Mouse (Mus musculus) heart, embryonic 13.5 days (tissue): Measurements from ENCODE around the gene Atp2b1. TPM values are rescaled to one million over a fixed set of nuclear protein-coding genes. Genes with fewer than 3 reads are reported as not detected.

Experiments
- ATAC-seq: fragments of 200-750 bp; cut with Nextera tagmentation; 2 replicates; pipeline ENCODE4 v1.8.0; 2017; ENCODE audit warnings: moderate TSS enrichment; ENCODE audit not compliant: insufficient number of reproducible peaks, low FRiP score, low TSS enrichment; ENCODE audit errors: extremely low read depth
- H3K27ac ChIP-seq: fragments of 300-500 bp; sonication (generic); replicated peaks from 2 replicates; pipeline ENCODE4 v1.5.1; 2015; ENCODE audit warnings: moderate library complexity, mild to moderate bottlenecking, inconsistent platforms
- H3K27me3 ChIP-seq: fragments of 300-500 bp; sonication (generic); replicated peaks from 2 replicates; pipeline ENCODE4 v1.6.1; 2015; ENCODE audit warnings: mild to moderate bottlenecking, inconsistent platforms
- H3K36me3 ChIP-seq: fragments of 300-500 bp; sonication (generic); 2 replicates; pipeline ENCODE4 v1.6.1; 2015; ENCODE audit warnings: mild to moderate bottlenecking, inconsistent platforms
- H3K4me1 ChIP-seq: fragments of 300-500 bp; sonication (generic); 2 replicates; pipeline ENCODE4 v1.6.1; 2015; ENCODE audit warnings: inconsistent platforms
- H3K4me2 ChIP-seq: fragments of 300-500 bp; sonication (generic); 2 replicates; pipeline ENCODE4 v1.6.1; 2015; ENCODE audit warnings: inconsistent platforms, mild to moderate bottlenecking, moderate library complexity
- H3K4me3 ChIP-seq: fragments of 300-500 bp; sonication (generic); 2 replicates; pipeline ENCODE4 v1.5.1; 2015; ENCODE audit warnings: moderate library complexity, mild to moderate bottlenecking, inconsistent platforms
- H3K9ac ChIP-seq: fragments of 300-500 bp; sonication (generic); 2 replicates; pipeline ENCODE4 v1.6.1; 2015; ENCODE audit warnings: inconsistent platforms, mild to moderate bottlenecking, moderate library complexity
- H3K9me3 ChIP-seq: fragments of 300-500 bp; sonication (generic); 2 replicates; pipeline ENCODE4 v1.6.1; 2016; ENCODE audit warnings: inconsistent platforms
- WGBS: fragments of 180-500 bp; shearing (Covaris S2); methylation state at CpG from one replicate; pipeline ENCODE4 v1.1.7; 2015; ENCODE audit warnings: mixed read lengths; 5-methylcytosine and 5-hydroxymethylcytosine counted together
- polyA plus RNA-seq: library from polyadenylated mRNA; unstranded; fragments of >200 nt; fragmentation: Nextera tagmentation; extraction: Ambion mirVana; gene quantifications from 2 replicates; pipeline ENCODE4 v1.2.1, GENCODE M21; 2015

The Atp2b1 gene
- polyA plus RNA-seq, 1 experiment from 2014 or later = 82.8 TPM

DNA sequence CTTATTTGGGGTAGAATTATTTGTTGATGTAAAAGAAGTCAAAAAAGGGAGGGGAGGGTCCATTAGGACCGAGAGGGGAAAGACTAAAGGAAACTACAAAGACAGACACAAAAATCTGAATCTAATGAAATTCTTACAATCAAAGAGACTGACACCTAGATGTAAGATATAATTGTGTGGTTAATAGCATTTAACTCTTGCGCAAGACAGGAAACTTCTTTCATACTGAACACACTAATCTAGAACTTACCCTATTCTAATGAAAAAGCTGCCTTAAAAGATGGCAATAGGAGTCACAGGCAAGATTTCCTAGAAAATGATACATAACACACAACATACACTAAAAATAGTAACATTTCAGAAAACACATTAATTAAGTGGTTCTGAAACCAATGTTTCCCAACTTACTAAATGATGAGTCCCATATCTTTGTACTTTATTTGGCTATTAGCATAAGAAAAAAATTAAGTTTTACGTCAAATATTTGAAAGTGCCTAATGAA is 27.4 kb upstream of the Atp2b1 start:
- Histone ChIP-seq H3K27me3 (no peaks in the 10 kb centered on the region), H3K4me1 (no peaks in the 10 kb centered on the region), H3K27ac (no peak overlapping the region), H3K4me3 (no peak overlapping the region), H3K4me2 (no peak overlapping the region), H3K9me3 (peaks cover 10% of the 10 kb centered on the region), H3K36me3 (no peaks in the 10 kb centered on the region), H3K9ac (no peak overlapping the region)
- 84% methylated on average over 3 of the region's 3 CpGs for WGBS
- ATAC-seq = no peak

- Histone ChIP-seq H3K4me1 (no peaks in the 10 kb centered on the region), H3K9ac (no peak overlapping the region), H3K4me3 (no peak overlapping the region), H3K36me3 (no peaks in the 10 kb centered on the region), H3K27ac (no peak overlapping the region), H3K9me3 (peaks cover 10% of the 10 kb centered on the region), H3K27me3 (no peaks in the 10 kb centered on the region), H3K4me2 (no peak overlapping the region)
- WGBS = 81% methylated on average over 4 of the region's 4 CpGs
- ATAC-seq = no peak
Measured at GRCm38 (mm10) chr10:98891361-98891760, 22.8 kb upstream of the Atp2b1 start.

DNA sequence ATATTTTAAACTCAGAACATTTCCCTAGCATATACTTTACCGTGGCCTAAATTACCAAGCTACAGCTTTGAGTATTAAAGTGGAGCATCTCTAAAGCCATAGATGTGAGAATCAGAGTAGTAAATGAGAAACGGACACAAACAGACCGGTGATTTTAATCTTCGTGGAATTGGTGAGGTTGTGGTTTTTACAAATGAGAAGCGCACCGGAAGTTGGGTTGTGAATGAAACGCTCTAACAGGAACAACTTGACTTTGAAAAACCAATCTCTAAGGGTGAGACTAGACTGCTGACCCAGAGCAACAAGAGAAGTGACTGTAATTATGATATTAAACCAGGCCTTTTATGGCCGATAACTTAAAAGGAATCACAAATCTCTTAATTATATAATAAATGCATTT is 16.7 kb upstream of the Atp2b1 start:
- 91% methylated on average over 8 of the region's 8 CpGs for WGBS
- no peak overlapping the region for H3K4me3 ChIP-seq

DNA sequence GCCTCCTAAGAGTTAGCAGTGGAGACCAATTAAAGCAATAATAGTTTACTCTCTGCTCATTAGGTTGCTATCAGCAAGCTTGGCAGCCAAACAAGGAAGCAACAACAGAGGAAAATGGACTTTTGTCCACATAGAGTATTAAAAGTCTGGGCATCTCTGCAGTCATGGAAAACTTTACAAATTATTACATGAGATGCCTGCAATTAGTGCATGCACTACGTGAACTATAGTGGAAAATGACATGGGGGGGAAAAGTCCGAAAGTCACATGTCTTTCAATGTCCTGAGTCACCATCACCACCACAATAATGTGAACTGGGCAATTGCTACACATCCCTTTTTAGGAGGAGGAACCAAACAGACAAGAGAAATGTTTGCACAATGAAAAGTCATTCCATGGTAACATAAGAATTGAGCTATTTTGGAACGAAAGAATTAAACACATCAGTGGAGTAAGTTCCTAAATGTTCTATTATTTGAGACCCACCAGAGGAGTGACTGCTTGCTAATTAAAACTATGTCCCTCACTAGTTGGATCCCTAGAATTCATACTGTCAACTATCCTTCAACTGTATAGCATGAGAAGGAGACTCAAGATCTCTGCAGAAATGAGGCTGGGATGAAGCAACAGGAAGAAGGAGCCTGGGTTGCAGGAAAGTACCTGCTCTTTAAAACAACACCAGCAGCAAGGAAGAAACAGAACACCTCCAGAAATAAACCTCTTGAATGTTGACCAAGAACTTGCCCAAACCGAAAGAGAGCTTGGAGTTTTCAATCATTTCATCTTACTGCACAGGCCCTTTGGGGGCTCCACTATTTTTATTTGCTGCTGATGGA is 16.1 kb upstream of the Atp2b1 start:
- H3K27ac ChIP-seq = no peak overlapping the region

More for the DNA sequence above, 16.7 kb upstream of the Atp2b1 start:
- Histone ChIP-seq H3K36me3 (no peaks in the 10 kb centered on the region), H3K27ac (no peak overlapping the region), H3K27me3 (no peaks in the 10 kb centered on the region), H3K4me2 (no peak overlapping the region), H3K4me1 (peaks cover 6% of the 10 kb centered on the region), H3K9ac (no peak overlapping the region), H3K9me3 (no peaks in the 10 kb centered on the region)
- ATAC-seq = no peak

DNA sequence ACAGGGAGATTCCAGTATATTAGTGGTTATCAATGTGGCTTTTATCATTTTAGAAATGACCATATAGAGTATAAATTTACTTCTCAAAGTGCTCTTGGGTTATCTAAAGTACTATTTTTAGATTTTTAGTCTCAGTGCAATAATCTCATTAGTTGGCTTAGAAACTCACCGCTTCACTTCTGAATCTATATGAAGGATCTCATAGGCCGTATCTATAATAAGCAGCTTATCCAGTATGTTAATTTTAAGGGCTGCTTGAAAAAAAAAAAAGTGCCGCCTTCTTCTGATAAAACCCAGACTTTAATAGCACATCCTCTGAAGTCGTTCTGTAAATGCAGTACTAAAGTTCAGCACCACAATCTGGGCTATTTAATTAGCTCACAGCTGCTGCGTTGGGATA is 12.7 kb upstream of the Atp2b1 start:
- Histone ChIP-seq H3K27me3 (no peaks in the 10 kb centered on the region), H3K4me2 (no peak overlapping the region), H3K27ac (no peak overlapping the region), H3K4me1 (peaks cover 14% of the 10 kb centered on the region), H3K9ac (no peak overlapping the region), H3K4me3 (no peak overlapping the region), H3K36me3 (no peaks in the 10 kb centered on the region), H3K9me3 (no peaks in the 10 kb centered on the region)
- WGBS = 42% methylated on average over 5 of the region's 5 CpGs
- ATAC-seq = no peak

More for the DNA sequence above, 16.1 kb upstream of the Atp2b1 start:
- 82% methylated on average over 4 of the region's 4 CpGs for WGBS
- no peaks in the 10 kb centered on the region for H3K9me3 ChIP-seq
- H3K4me3 ChIP-seq = no peak overlapping the region
- no peaks in the 10 kb centered on the region for H3K36me3 ChIP-seq
- ATAC-seq = no peak
- no peak overlapping the region for H3K9ac ChIP-seq
- no peak overlapping the region for H3K4me2 ChIP-seq
- H3K27me3 ChIP-seq = no peaks in the 10 kb centered on the region
- peaks cover 6% of the 10 kb centered on the region for H3K4me1 ChIP-seq

- H3K9ac ChIP-seq = no peak overlapping the region
- no peak for ATAC-seq
- 37% methylated on average over 4 of the region's 4 CpGs for WGBS
Measured at GRCm38 (mm10) chr10:98905987-98906386, 8.2 kb upstream of the Atp2b1 start.

DNA sequence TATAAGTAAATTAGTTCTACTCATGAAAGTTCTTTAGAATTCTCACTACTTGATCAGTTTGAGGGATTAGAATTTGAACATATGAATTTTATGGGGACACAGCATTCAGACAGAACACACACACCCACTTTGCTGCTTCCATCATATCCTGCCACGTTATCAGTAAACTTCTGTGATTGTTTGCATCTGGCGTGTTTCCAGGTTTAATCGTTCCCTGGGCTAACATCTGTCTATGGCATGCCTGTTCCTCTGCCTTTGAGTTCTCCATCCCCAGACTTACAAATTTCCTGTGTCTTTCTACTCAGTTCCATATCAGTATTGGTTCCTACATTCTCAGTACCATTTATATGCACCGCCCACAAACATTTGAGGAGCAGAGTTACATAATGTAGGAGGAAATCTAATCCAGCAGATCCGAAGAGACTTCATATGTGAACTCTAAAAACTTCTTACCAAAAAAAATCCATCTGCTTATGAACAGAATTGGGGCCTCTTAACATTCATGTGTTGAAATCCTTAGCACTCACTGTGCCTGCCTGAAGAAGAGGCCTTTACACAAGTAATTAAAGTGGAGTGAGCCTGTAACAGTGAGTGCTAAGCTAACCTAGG is 7.2 kb upstream of the Atp2b1 start:
- Histone ChIP-seq H3K27me3 (no peaks in the 10 kb centered on the region), H3K4me3 (no peak overlapping the region), H3K9me3 (no peaks in the 10 kb centered on the region), H3K4me2 (no peak overlapping the region), H3K4me1 (peaks cover 19% of the 10 kb centered on the region), H3K27ac (0 out of 2 replicates have a peak overlapping the region, but pooled peaks have one; percentile 9), H3K9ac (no peak overlapping the region), H3K36me3 (no peaks in the 10 kb centered on the region)
- WGBS = 47% methylated on average over 5 of the region's 5 CpGs
- no peak for ATAC-seq

More at GRCm38 (mm10) chr10:98905987-98906386, 8.2 kb upstream of the Atp2b1 start:
- H3K4me1 ChIP-seq = peaks cover 24% of the 10 kb centered on the region
- no peak overlapping the region for H3K4me2 ChIP-seq
- no peaks in the 10 kb centered on the region for H3K9me3 ChIP-seq
- H3K27ac ChIP-seq = no peak overlapping the region
- H3K4me3 ChIP-seq = no peak overlapping the region
- no peaks in the 10 kb centered on the region for H3K36me3 ChIP-seq
- H3K27me3 ChIP-seq = no peaks in the 10 kb centered on the region

GRCm38 (mm10) chr10:98913610-98913960 is 621 bp upstream of the Atp2b1 start:
- Histone ChIP-seq H3K36me3 (no peaks in the 10 kb centered on the region), H3K4me1 (peaks cover 24% of the 10 kb centered on the region), H3K27ac (peak overlapping the region; percentile 100), H3K9me3 (no peaks in the 10 kb centered on the region), H3K27me3 (no peaks in the 10 kb centered on the region), H3K4me2 (peak overlapping the region; percentile 71), H3K9ac (peak overlapping the region; percentile 90), H3K4me3 (peak overlapping the region; percentile 98)
- under 1% methylated on average over 18 of the region's 19 CpGs for WGBS
- no peak for ATAC-seq

GRCm38 (mm10) chr10:98914810-98915241 is 620 bp downstream of the Atp2b1 start:
- H3K4me1 ChIP-seq = peaks cover 30% of the 10 kb centered on the region
- H3K27ac ChIP-seq = peak overlapping the region; percentile 100
- no peaks in the 10 kb centered on the region for H3K27me3 ChIP-seq
- H3K9me3 ChIP-seq = no peaks in the 10 kb centered on the region
- H3K4me2 ChIP-seq = peak overlapping the region; percentile 84
- H3K9ac ChIP-seq = peak overlapping the region; percentile 99
- WGBS = under 1% methylated on average over 30 of the region's 62 CpGs
- peak; percentile 61 for ATAC-seq
- peak overlapping the region; percentile 98 for H3K4me3 ChIP-seq
- H3K36me3 ChIP-seq = no peaks in the 10 kb centered on the region

DNA sequence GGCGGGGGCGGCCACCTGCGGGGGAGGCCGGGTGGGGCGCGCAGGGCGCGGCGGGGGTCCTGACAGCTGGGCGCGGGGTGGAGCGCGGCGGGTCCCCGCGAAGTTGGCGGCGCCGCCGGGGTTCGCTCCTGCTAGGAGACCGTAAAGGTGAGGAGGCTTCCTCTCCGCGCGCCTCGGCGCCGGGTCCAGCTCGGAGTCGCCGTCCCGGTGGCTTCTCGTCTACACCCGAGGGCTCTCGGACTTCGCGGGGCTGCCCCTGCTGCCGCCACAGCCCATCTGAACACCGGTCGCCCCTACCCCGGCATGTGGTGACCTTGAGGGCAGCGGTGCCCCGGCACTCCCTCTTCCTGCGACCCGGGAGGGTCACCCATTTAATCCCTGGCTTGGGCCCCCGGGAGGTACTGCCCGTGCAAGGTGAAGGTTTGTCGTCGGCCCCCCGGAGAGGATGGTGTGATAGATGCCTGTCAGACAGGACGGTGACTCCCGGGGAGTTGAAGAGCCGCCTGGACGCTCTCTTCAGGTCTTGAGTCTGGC is 1.3 kb downstream of the Atp2b1 start:
- Histone ChIP-seq H3K4me3 (peak overlapping the region; percentile 98), H3K27me3 (no peaks in the 10 kb centered on the region), H3K27ac (peak overlapping the region; percentile 100), H3K36me3 (no peaks in the 10 kb centered on the region), H3K4me2 (peak overlapping the region; percentile 84), H3K9me3 (no peaks in the 10 kb centered on the region), H3K9ac (peak overlapping the region; percentile 99), H3K4me1 (peaks cover 32% of the 10 kb centered on the region)
- no peak for ATAC-seq
- WGBS = under 1% methylated on average over 41 of the region's 54 CpGs

- Histone ChIP-seq H3K9ac (peak overlapping the region; percentile 99), H3K27me3 (no peaks in the 10 kb centered on the region), H3K4me3 (peak overlapping the region; percentile 98), H3K27ac (peak overlapping the region; percentile 100), H3K4me2 (peak overlapping the region; percentile 84), H3K9me3 (no peaks in the 10 kb centered on the region), H3K4me1 (peaks cover 35% of the 10 kb centered on the region), H3K36me3 (no peaks in the 10 kb centered on the region)
- 10% methylated on average over 22 of the region's 22 CpGs for WGBS
- no peak for ATAC-seq
Measured at GRCm38 (mm10) chr10:98916011-98916780, 2.0 kb downstream of the Atp2b1 start.
